Mouse (Mus musculus) embryonic facial prominence, embryonic 11.5 days (tissue): ENCODE results near the gene Selenoo. TPM values are rescaled to one million over a fixed set of nuclear protein-coding genes. Genes with fewer than 3 reads are reported as not detected.
A peak's percentile ranks its signal among the peaks of the same experiment; 100 is the strongest.

Source experiments
- ATAC-seq: fragments of 200-750 bp; cut with Nextera tagmentation; replicated peaks from 2 replicates; pipeline ENCODE4 v1.8.0; 2017; ENCODE audit warnings: low read depth; ENCODE audit not compliant: insufficient number of reproducible peaks, low FRiP score, low TSS enrichment
- DNase-seq: peaks from one replicate; pipeline ENCODE4 v3.0.0-alpha.2; 2015; ENCODE audit warnings: low spot score
- H3K27ac ChIP-seq: fragments of 300-500 bp; sonication (generic); replicated peaks from 2 replicates; pipeline ENCODE4 v1.5.1; 2014; ENCODE audit warnings: mild to moderate bottlenecking, low read depth, low read length, control low read depth
- H3K27me3 ChIP-seq: fragments of 300-500 bp; sonication (generic); 2 replicates; pipeline ENCODE4 v1.6.1; 2014; ENCODE audit warnings: mild to moderate bottlenecking, low read length, moderate library complexity, mixed read lengths; ENCODE audit not compliant: control insufficient read depth, insufficient read depth
- H3K36me3 ChIP-seq: fragments of 300-500 bp; sonication (generic); replicated peaks from 2 replicates; pipeline ENCODE4 v1.6.1; 2014; ENCODE audit warnings: low read depth, mild to moderate bottlenecking, low read length, moderate library complexity, mixed read lengths; ENCODE audit not compliant: control insufficient read depth, insufficient read depth
- H3K4me1 ChIP-seq: fragments of 300-500 bp; sonication (generic); 2 replicates; pipeline ENCODE4 v1.6.1; 2014; ENCODE audit warnings: low read length, mixed read lengths; ENCODE audit not compliant: control insufficient read depth, insufficient read depth
- H3K4me2 ChIP-seq: fragments of 300-500 bp; sonication (generic); 2 replicates; pipeline ENCODE4 v1.6.1; 2014; ENCODE audit warnings: low read depth, mild to moderate bottlenecking, control low read depth, low read length, moderate library complexity
- H3K4me3 ChIP-seq: fragments of 300-500 bp; sonication (generic); 2 replicates; pipeline ENCODE4 v1.5.1; 2014; ENCODE audit warnings: low read depth, low read length, control low read depth
- H3K9ac ChIP-seq: fragments of 300-500 bp; sonication (generic); replicated peaks from 2 replicates; pipeline ENCODE4 v1.6.1; 2014; ENCODE audit warnings: mild to moderate bottlenecking, control low read depth, low read length
- H3K9me3 ChIP-seq: fragments of 300-500 bp; sonication (generic); replicated peaks from 2 replicates; pipeline ENCODE4 v1.6.1; 2016; ENCODE audit warnings: mild to moderate bottlenecking, low read length, inconsistent platforms, mixed read lengths; ENCODE audit not compliant: control insufficient read depth
- WGBS: fragments of 180-500 bp; shearing (Covaris S2); extraction: QIAGEN DNeasy Blood & Tissue Kit; methylation state at CpG from one replicate; pipeline ENCODE4 v1.1.7; 2014; 5-methylcytosine and 5-hydroxymethylcytosine counted together
- polyA plus RNA-seq: library from polyadenylated mRNA; unstranded; fragments of >200 nt; fragmentation: Nextera tagmentation; extraction: Ambion mirVana; gene quantifications from 2 replicates; pipeline ENCODE4 v1.2.1, GENCODE M21; 2014

The Selenoo gene
- polyA plus RNA-seq, 1 experiment from 2014 or later = 17.7 TPM

DNA sequence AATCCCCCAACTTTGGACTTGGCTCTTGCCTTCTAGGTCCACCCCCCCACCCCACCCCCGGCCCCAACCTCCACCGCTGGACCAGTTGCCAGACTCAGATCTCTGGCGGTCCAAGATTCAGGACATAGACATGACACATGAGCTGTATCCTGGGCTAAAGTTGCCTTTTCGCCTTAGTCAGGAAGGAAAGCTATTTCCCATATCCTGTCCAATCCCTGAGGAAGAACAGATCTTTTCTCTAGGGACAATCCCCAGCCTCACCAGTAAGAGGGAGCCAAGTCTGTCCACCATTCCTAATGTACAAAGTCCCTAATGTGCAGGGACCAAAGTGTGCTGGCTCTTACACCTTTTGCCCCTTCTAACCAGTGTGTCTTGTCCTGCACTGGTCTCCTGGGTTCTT lies 53.0 kb downstream of the Selenoo start:
- Histone ChIP-seq H3K27me3 (peaks cover 25% of the 10 kb centered on the region), H3K4me3 (no peak overlapping the region)

DNA sequence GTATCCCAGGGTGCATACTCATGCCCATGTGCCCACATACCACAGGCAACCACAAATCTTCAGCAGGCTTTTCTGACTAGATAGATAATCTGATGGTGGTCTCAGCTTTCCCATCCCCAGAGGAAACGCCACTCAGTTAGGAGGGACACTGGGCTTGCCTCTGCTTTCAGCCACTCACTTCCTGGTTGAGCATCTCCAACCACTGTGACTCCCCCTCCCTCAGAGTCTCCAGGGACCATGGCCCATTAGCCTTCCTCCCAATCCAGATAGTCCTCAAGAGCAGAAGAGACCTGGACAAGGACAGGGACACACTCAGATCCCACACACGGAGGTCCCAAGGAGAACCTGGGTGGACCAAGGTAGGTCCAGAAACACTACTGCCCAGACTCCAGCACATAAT lies 54.2 kb downstream of the Selenoo start:
- Histone ChIP-seq H3K36me3 (no peaks in the 10 kb centered on the region), H3K9ac (no peak overlapping the region), H3K4me3 (no peak overlapping the region), H3K27me3 (peaks cover 36% of the 10 kb centered on the region), H3K9me3 (no peaks in the 10 kb centered on the region), H3K4me1 (peaks cover 3% of the 10 kb centered on the region), H3K4me2 (no peak overlapping the region), H3K27ac (no peak overlapping the region)
- WGBS = 69% methylated on average over 2 of the region's 2 CpGs
- ATAC-seq (no peak), DNase-seq (no peak)

More for the DNA sequence above, 53.0 kb downstream of the Selenoo start:
- 55% methylated on average over 4 of the region's 4 CpGs for WGBS
- DNase-seq (no peak), ATAC-seq (no peak)
- Histone ChIP-seq H3K4me2 (no peak overlapping the region), H3K36me3 (no peaks in the 10 kb centered on the region), H3K4me1 (peaks cover 3% of the 10 kb centered on the region), H3K9ac (no peak overlapping the region), H3K9me3 (no peaks in the 10 kb centered on the region), H3K27ac (no peak overlapping the region)

DNA sequence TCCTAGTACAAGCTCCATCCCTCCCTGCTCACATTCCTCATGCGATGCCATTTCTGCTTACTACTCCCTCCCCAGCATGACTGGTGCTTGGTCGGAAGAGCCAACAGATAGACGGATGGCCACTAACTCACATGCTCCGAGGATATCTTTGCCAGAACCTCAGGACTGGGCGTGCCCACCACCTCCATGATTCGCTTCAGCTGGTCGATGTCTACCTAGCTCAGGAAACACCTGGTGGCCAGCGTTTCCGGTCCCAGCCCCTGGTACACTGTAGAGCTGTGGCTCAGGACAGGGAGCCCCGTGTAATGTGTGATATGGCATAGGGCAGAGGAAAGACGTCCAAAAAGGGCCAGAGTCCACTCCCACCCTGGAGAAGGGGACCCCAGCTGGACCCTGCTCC lies 56.1 kb downstream of the Selenoo start:
- H3K4me1 ChIP-seq = peaks cover under 1% of the 10 kb centered on the region
- H3K36me3 ChIP-seq = no peaks in the 10 kb centered on the region
- ATAC-seq = no peak
- H3K27me3 ChIP-seq = peaks cover 39% of the 10 kb centered on the region
- no peak overlapping the region for H3K4me3 ChIP-seq
- H3K9me3 ChIP-seq = no peaks in the 10 kb centered on the region
- WGBS = 87% methylated on average over 11 of the region's 11 CpGs
- H3K27ac ChIP-seq = no peak overlapping the region
- DNase-seq = no peak
- no peak overlapping the region for H3K9ac ChIP-seq
- H3K4me2 ChIP-seq = no peak overlapping the region

DNA sequence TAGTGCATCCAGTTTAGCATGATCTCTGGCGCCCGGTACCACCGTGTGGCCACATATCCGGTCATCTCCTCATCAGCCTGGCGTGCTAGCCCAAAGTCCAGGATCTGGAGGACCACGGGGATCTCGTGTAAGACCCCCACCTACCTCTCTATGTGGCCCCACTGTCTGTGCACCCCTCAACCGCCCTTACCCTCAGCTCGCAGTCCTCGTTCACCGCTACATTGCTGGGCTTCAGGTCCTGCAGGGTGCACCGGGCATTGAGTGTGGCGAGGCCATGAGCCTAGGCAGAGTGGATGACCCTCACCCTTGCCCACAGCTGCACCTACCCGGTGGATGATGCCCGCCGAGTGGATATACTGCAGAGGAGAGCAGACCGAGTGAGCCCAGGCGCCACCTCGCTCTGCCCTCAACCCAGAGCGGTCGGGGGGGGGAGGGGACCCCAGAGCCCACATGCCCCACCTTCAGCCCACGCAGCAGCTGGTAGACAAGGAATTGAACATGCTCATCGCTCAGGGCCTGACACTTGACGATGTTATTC lies 57.0 kb downstream of the Selenoo start:
- no peak for DNase-seq
- Histone ChIP-seq H3K4me3 (no peak overlapping the region; the same call in 1 of the 2 replicates), H3K27me3 (peaks cover 36% of the 10 kb centered on the region), H3K9ac (no peak overlapping the region), H3K4me2 (peak overlapping the region; percentile 57; the same call in 1 of the 2 replicates), H3K4me1 (no peaks in the 10 kb centered on the region; the same call in none of the 2 replicates), H3K36me3 (no peaks in the 10 kb centered on the region), H3K9me3 (no peaks in the 10 kb centered on the region), H3K27ac (no peak overlapping the region)
- ATAC-seq = no peak
- 70% methylated on average over 24 of the region's 24 CpGs for WGBS

DNA sequence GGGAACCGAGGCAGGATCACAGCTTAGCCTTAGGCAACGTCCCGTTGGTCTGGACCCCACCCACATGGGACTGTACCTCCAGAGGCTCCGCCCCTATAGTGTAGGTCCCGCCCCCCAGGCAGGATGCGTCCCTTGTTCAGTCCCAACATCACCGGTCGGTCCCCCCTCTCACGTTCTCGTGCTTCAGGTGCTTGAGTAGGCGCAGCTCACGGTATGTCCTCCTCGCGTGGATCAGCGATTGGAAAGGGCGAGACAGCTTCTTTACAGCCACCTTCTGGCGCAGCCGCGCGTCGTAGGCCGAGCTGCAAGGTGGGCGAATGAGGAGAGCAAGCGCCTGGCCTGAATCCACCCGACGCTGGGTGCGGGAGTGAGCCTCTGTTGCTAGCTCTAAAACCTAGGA lies 57.7 kb downstream of the Selenoo start:
- 1% methylated on average over 27 of the region's 27 CpGs for WGBS
- Histone ChIP-seq H3K4me1 (no peaks in the 10 kb centered on the region; the same call in none of the 2 replicates), H3K9me3 (no peaks in the 10 kb centered on the region), H3K27me3 (peaks cover 29% of the 10 kb centered on the region), H3K4me3 (peak overlapping the region; percentile 23), H3K27ac (no peak overlapping the region), H3K36me3 (no peaks in the 10 kb centered on the region), H3K9ac (peak overlapping the region; percentile 18), H3K4me2 (peak overlapping the region; percentile 57)
- peak; percentile 44 for DNase-seq
- ATAC-seq = no peak

DNA sequence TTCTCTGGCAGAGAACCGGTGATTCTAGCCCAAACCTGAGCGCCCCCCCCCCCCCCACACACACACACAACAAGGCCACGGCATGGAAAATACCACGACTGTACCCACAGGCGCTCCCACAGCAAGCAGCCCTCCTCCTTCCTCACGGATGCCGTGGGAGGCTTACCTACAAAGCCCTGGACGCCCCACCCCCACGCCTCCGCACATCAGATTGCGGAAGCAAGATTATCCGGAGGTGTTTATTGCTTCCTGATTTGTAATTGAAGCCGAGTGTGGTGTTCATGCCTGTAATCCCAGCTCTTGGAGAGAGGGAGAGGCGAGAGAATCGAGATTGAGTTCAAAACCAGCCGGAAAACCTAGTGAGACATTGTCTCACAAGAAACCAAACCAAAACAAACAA lies 58.1 kb downstream of the Selenoo start:
- DNase-seq = no peak
- H3K4me1 ChIP-seq = no peaks in the 10 kb centered on the region; the same call in none of the 2 replicates
- H3K36me3 ChIP-seq = no peaks in the 10 kb centered on the region
- H3K27me3 ChIP-seq = peaks cover 28% of the 10 kb centered on the region
- peak overlapping the region; percentile 57 for H3K4me2 ChIP-seq
- peak overlapping the region; percentile 18; the same call in 1 of the 2 replicates for H3K9ac ChIP-seq
- no peaks in the 10 kb centered on the region for H3K9me3 ChIP-seq
- 8% methylated on average over 15 of the region's 16 CpGs for WGBS
- no peak overlapping the region for H3K27ac ChIP-seq
- ATAC-seq = no peak
- H3K4me3 ChIP-seq = peak overlapping the region; percentile 23; the same call in 1 of the 2 replicates

DNA sequence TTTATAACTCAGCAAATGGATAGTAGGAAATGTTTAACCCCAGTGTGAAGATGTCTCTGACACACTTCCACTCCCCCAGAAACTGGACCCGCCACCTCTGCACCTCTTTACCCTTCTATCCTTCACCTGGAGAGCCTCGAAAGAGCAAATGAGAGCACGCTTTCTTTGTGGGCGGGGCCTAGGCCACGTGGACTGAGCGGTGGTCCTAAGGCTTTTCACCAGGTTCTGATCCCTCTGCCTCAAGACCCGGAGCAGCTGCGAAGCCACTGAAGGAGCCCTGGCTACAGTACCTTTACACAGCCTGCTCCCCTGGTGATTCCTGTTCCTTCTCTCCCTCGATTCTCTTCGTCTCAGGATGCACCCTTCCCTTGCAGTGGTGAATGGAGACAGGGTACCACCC lies 58.6 kb downstream of the Selenoo start:
- no peak for ATAC-seq
- Histone ChIP-seq H3K9ac (no peak overlapping the region), H3K9me3 (no peaks in the 10 kb centered on the region), H3K36me3 (no peaks in the 10 kb centered on the region), H3K4me1 (no peaks in the 10 kb centered on the region; the same call in none of the 2 replicates), H3K27ac (no peak overlapping the region), H3K4me3 (no peak overlapping the region; the same call in 1 of the 2 replicates), H3K27me3 (peaks cover 28% of the 10 kb centered on the region), H3K4me2 (peak overlapping the region; percentile 57)
- no peak for DNase-seq
- 22% methylated on average over 10 of the region's 10 CpGs for WGBS

DNA sequence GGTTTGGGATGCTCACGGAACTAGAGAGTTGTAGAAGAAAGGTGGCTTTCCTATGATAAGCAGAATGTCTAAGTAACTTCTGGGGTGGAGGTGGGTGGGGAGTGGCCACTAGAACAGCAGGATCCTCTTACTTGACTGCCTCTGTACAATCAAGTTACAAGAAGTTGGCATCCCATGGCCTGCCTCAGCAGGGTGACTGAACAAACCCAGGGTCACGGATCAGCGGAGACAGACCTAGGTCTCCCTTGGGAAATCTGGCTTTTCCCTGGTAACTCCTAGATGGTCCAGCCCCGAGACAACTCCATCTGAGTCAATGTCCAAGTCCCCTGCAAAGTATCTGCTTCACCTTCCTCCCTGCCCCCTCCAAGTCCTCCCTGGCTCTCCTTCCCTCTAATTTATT lies 59.0 kb downstream of the Selenoo start:
- H3K27me3 ChIP-seq = peaks cover 28% of the 10 kb centered on the region
- H3K4me3 ChIP-seq = no peak overlapping the region; the same call in 1 of the 2 replicates
- no peaks in the 10 kb centered on the region; the same call in none of the 2 replicates for H3K4me1 ChIP-seq
- no peak overlapping the region for H3K9ac ChIP-seq
- H3K4me2 ChIP-seq = peak overlapping the region; percentile 95; the same call in 1 of the 2 replicates
- no peak for ATAC-seq
- H3K36me3 ChIP-seq = no peaks in the 10 kb centered on the region
- H3K27ac ChIP-seq = no peak overlapping the region
- 61% methylated on average over 4 of the region's 4 CpGs for WGBS
- H3K9me3 ChIP-seq = no peaks in the 10 kb centered on the region
- no peak for DNase-seq
